Mouse (Mus musculus) myocyte (in vitro differentiated cells): Measurements from ENCODE around the gene Sipa1l1.

ENCODE experiments used
- CEBPB ChIP-seq: IDR thresholded peaks from 2 replicates; pipeline ENCODE4 v1.6.1; 2011; ENCODE audit warnings: mild to moderate bottlenecking, moderate library complexity; ENCODE audit not compliant: poor library complexity, insufficient read depth, severe bottlenecking
- E2F4 ChIP-seq: IDR thresholded peaks from one replicate; pipeline ENCODE4 v1.6.1; 2011; ENCODE audit warnings: mild to moderate bottlenecking, control low read depth, moderate library complexity; ENCODE audit not compliant: insufficient read depth
- MAX ChIP-seq: IDR thresholded peaks from one replicate; pipeline ENCODE4 v1.6.1; 2011; ENCODE audit warnings: low read depth, mild to moderate bottlenecking, control low read depth
- MYOD1 ChIP-seq, 3 experiments: IDR thresholded peaks; one replicate each; pipeline ENCODE4 v1.6.1; 2011; ENCODE audit warnings: control low read depth in 2 of 3, low read depth in 2 of 3, mild to moderate bottlenecking in 2 of 3, moderate library complexity in 1 of 3; ENCODE audit not compliant: insufficient read length in 2 of 3, control insufficient read depth in 1 of 3
- MYOG ChIP-seq, 3 experiments: IDR thresholded peaks; one replicate each; pipeline ENCODE4 v1.6.1; 2011; ENCODE audit warnings: control low read depth in 2 of 3, low read depth in 2 of 3, mild to moderate bottlenecking in 2 of 3; ENCODE audit not compliant: insufficient read length in 2 of 3, control insufficient read depth in 1 of 3, insufficient read depth in 1 of 3
- POLR2A ChIP-seq: IDR thresholded peaks from one replicate; pipeline ENCODE4 v1.6.1; 2011; ENCODE audit warnings: low read depth, mild to moderate bottlenecking, control low read depth, moderate library complexity; ENCODE audit not compliant: insufficient read length
- POLR2AphosphoS2 ChIP-seq: IDR thresholded peaks from one replicate; pipeline ENCODE4 v1.6.1; 2011; ENCODE audit warnings: low read depth, control low read depth; ENCODE audit not compliant: insufficient read length
- REST ChIP-seq: IDR thresholded peaks from one replicate; pipeline ENCODE4 v1.6.1; 2011; ENCODE audit warnings: mild to moderate bottlenecking, control low read depth, moderate library complexity; ENCODE audit not compliant: insufficient read depth, insufficient read length
- SRF ChIP-seq: IDR thresholded peaks from one replicate; pipeline ENCODE4 v1.6.1; 2011; ENCODE audit warnings: low read depth; ENCODE audit not compliant: control insufficient read depth, insufficient read length
- TCF12 ChIP-seq: IDR thresholded peaks from one replicate; pipeline ENCODE4 v1.6.1; 2011; ENCODE audit warnings: mild to moderate bottlenecking, control low read depth; ENCODE audit not compliant: poor library complexity, insufficient read depth, severe bottlenecking
- TCF3 ChIP-seq: IDR thresholded peaks from one replicate; pipeline ENCODE4 v1.6.1; 2011; ENCODE audit warnings: low read depth, control low read depth; ENCODE audit not compliant: insufficient read length
- USF1 ChIP-seq: IDR thresholded peaks from one replicate; pipeline ENCODE4 v1.6.1; 2011; ENCODE audit warnings: low read depth, mild to moderate bottlenecking, control low read depth, moderate library complexity

DNA sequence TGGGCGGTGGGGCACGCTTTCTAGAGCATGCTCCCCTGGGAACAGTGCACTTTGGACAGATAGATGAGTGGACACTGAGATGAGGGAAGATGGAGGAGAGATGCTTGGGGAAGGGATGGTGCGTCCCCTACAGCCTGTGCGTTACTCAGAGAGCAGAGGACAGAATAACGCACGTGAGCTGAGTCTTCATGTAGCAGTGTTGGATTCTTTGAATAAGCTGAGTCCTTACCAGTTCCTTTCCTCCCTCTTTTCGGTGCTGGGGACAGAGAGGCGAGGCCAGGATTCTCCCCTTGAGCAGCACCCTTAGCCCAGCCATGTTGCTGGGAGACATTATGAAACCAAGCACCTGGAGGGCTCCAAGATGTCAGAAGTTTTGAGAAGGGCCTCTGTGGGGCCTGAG is 152.3 kb downstream of the Sipa1l1 start:
- TF ChIP-seq SRF (no peak), POLR2A (no peak), MYOG (IDR thresholded peaks at IDR 0.05; ENCODE audit: control insufficient read depth in 1 of 3, insufficient read depth in 1 of 3, insufficient read length in 2 of 3, low read depth in 2 of 3) (no peak), USF1 (no peak), TCF12 (no peak), E2F4 (no peak), MYOD1 (IDR thresholded peaks at IDR 0.05; ENCODE audit: control insufficient read depth in 1 of 3, insufficient read length in 2 of 3, low read depth in 2 of 3) (no peak), MAX (no peak), REST (no peak), TCF3 (no peak), CEBPB (no peak), POLR2AphosphoS2 (no peak)
